Mouse (Mus musculus) heart, adult 2 months (tissue): Measurements from ENCODE around the gene Dpm1.

ENCODE experiments used
- CTCF ChIP-seq: fragments of 200-600 bp; IDR thresholded peaks from 2 replicates; pipeline ENCODE4 v1.8.1; 2022; ENCODE audit warnings: antibody characterized with exemption, mild to moderate bottlenecking, moderate library complexity
- POLR2A ChIP-seq: fragments of 200-500 bp; IDR thresholded peaks from 2 replicates; pipeline ENCODE4 v1.6.1; 2011; ENCODE audit warnings: mild to moderate bottlenecking, low read depth, low read length, control low read depth; ENCODE audit not compliant: insufficient read depth

DNA sequence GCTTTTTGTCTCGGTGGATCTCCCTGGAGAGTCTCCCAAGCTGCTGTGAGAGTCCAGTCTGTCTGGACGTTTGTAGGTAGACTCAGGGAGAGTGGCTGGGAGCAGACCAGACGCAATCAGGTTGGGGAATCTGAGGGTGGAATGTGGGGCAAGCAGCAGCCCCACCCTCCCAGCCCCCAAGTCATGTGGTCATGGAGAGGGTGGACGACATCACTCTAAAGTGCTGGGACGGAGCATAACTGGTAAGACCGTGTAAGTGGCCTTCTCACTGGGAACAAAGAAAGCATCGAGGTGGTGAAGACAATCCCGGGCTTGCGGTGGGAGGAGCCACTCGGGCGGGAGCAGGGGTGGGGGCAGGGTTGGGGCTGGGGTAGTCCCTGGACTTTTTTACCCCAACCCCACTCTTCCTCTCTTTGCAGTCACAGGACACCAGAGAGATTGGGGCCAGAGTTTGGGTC, 68.8 kb downstream of the Dpm1 start:
- TF ChIP-seq CTCF (no peak), POLR2A (no peak)
